Mouse (Mus musculus) bone marrow macrophage, adult 2 months (primary cell): ENCODE results near the gene Cldn10.

Source experiments
- CTCF ChIP-seq: IDR thresholded peaks from 2 replicates; pipeline ENCODE4 v1.5.1; 2012; ENCODE audit warnings: low read depth, mild to moderate bottlenecking, low read length, moderate library complexity
- POLR2A ChIP-seq: IDR thresholded peaks from 2 replicates; pipeline ENCODE4 v1.6.1; 2012; ENCODE audit warnings: mild to moderate bottlenecking, low read depth, low read length, borderline replicate concordance

DNA sequence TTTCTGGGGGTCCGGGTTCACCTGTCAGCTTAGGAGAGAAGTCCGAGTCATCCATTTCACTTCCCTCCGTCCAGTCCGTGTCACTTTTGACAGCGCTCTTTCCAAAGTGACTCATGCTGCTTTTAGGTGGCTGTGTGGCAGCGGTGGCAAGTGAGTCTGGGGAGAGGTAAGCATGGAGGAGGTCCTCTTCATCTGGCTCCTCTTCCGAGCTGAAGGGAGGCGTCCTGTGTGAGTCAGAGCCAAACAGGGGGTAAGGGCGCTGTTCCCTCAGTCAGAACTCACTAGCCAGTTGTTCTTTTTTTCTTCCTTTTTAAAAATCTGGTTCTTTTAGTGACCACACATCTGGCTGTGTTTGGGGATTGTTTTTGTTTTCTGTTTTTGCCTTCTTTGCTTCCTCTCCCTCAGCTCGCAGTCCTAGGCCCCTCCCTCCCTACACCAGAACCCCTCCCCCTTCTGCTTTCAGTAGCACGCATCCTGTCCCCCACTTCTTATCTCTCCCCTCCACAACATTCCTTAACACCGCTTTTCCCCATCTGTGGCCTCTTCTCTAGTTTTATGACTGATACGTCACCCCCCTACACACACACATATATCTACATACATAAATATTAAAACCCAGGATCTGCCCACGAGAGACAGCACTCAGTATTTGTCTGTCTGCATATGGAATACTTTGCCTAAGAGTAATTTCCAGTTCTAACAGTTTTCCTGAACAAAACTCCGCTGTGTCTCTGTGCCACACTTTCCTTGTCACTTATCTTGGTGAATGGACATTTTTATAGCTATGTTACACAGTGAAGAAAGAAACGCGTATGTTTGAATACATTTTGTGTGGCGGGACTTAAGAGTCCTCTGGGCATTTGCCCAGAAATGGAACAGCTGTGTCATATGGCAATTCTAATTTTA, 95.9 kb downstream of the Cldn10 start:
- no peak for TF ChIP-seq CTCF
- TF ChIP-seq POLR2A, result no peak
